Mouse (Mus musculus) bone marrow macrophage, adult 2 months (primary cell): ENCODE measurements around the gene Coro7.

Source experiments
- CTCF ChIP-seq: IDR thresholded peaks from 2 replicates; pipeline ENCODE4 v1.5.1; 2012; ENCODE audit warnings: low read depth, mild to moderate bottlenecking, low read length, moderate library complexity
- POLR2A ChIP-seq: IDR thresholded peaks from 2 replicates; pipeline ENCODE4 v1.6.1; 2012; ENCODE audit warnings: mild to moderate bottlenecking, low read depth, low read length, borderline replicate concordance

DNA sequence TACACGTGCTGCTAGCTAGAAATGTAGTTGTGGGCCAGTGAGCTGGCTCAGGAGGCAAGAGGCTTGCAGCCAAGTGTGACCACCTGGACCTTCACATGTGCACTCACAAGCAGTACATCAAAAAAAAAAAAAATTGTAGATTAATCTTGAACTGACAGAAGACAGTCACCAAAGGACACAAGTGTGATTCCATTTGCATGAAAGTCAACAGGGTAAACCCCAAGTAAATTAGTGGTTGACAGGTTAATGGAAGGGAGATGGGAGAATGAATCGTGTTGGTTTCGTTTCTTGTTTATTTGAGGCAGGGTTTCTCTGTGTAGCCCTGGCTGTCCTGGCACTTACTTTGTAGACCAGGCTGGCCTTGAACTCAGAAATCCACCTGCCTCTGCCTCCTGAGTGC lies 38.3 kb upstream of the Coro7 start:
- TF ChIP-seq CTCF (no peak), POLR2A (no peak)
